Mouse (Mus musculus) embryonic facial prominence, embryonic 13.5 days (tissue): ENCODE results near the gene Kcnd1. TPM values are rescaled to one million over a fixed set of nuclear protein-coding genes. Genes with fewer than 3 reads are reported as not detected.

Experiments used
- ATAC-seq: fragments of 200-750 bp; cut with Nextera tagmentation; 2 replicates; pipeline ENCODE4 v1.8.0; 2017; ENCODE audit warnings: low read depth; ENCODE audit not compliant: insufficient number of reproducible peaks, insufficient read depth, low FRiP score, low TSS enrichment
- H3K27ac ChIP-seq: fragments of 300-500 bp; sonication (generic); 2 replicates; pipeline ENCODE4 v1.5.1; 2015; ENCODE audit warnings: moderate library complexity, mild to moderate bottlenecking, inconsistent platforms
- H3K27me3 ChIP-seq: fragments of 300-500 bp; sonication (generic); 2 replicates; pipeline ENCODE4 v1.6.1; 2015; ENCODE audit warnings: mild to moderate bottlenecking, inconsistent platforms
- H3K36me3 ChIP-seq: fragments of 300-500 bp; sonication (generic); 2 replicates; pipeline ENCODE4 v1.6.1; 2015; ENCODE audit warnings: mild to moderate bottlenecking, inconsistent platforms
- H3K4me1 ChIP-seq: fragments of 300-500 bp; sonication (generic); 2 replicates; pipeline ENCODE4 v1.6.1; 2015; ENCODE audit warnings: inconsistent platforms
- H3K4me2 ChIP-seq: fragments of 300-500 bp; sonication (generic); 2 replicates; pipeline ENCODE4 v1.6.1; 2015; ENCODE audit warnings: moderate library complexity, mild to moderate bottlenecking, inconsistent platforms
- H3K4me3 ChIP-seq: fragments of 300-500 bp; sonication (generic); 2 replicates; pipeline ENCODE4 v1.5.1; 2015; ENCODE audit warnings: mild to moderate bottlenecking, inconsistent platforms
- H3K9ac ChIP-seq: fragments of 300-500 bp; sonication (generic); 2 replicates; pipeline ENCODE4 v1.6.1; 2015; ENCODE audit warnings: mild to moderate bottlenecking, inconsistent platforms
- H3K9me3 ChIP-seq: fragments of 300-500 bp; sonication (generic); 2 replicates; pipeline ENCODE4 v1.6.1; 2016; ENCODE audit warnings: inconsistent platforms
- WGBS: fragments of 180-500 bp; shearing (Covaris S2); methylation state at CpG from one replicate; pipeline ENCODE4 v1.1.7; 2015; ENCODE audit warnings: mixed read lengths; 5-methylcytosine and 5-hydroxymethylcytosine counted together
- polyA plus RNA-seq: library from polyadenylated mRNA; unstranded; fragments of >200 nt; fragmentation: Nextera tagmentation; extraction: Ambion mirVana; gene quantifications from 2 replicates; pipeline ENCODE4 v1.2.1, GENCODE M21; 2015

Gene Kcnd1
- polyA plus RNA-seq: 1.3 and 2.3 TPM in 2 replicates

GRCm38 (mm10) chrX:7821865-7822779, at the start of gene Kcnd1:
TSS of gene Kcnd1 (plus strand) at chrX:7822289.
- WGBS: 33% methylated on average over 24 of the region's 24 CpGs
- H3K9ac ChIP-seq: peak within 1 kb of the TSS; percentile 64
- H3K36me3 ChIP-seq: peaks cover 21% of the 10 kb centered on the region; the same call in 1 of the 2 replicates
- no peaks in the 10 kb centered on the region for H3K4me1 ChIP-seq
- H3K4me2 ChIP-seq: peak within 1 kb of the TSS; percentile 67
- peak within 1 kb of the TSS; percentile 49 for H3K4me3 ChIP-seq
- H3K9me3 ChIP-seq: no peaks in the 10 kb centered on the region
- ATAC-seq: peak; percentile 58; the same call in 1 of the 2 replicates
- H3K27ac ChIP-seq: no peak within 1 kb of the TSS
- H3K27me3 ChIP-seq: no peaks in the 10 kb centered on the region

- no peak overlapping the region for H3K27ac ChIP-seq
- no peaks in the 10 kb centered on the region for H3K4me1 ChIP-seq
- H3K27me3 ChIP-seq: no peaks in the 10 kb centered on the region
- no peak overlapping the region for H3K4me2 ChIP-seq
- no peak overlapping the region for H3K4me3 ChIP-seq
- H3K9ac ChIP-seq: no peak overlapping the region
- peaks cover 57% of the 10 kb centered on the region for H3K36me3 ChIP-seq
- no peak for ATAC-seq
- no peaks in the 10 kb centered on the region for H3K9me3 ChIP-seq
- WGBS: 46% methylated on average over 2 of the region's 2 CpGs
Observed at GRCm38 (mm10) chrX:7772766-7773165, 49.3 kb upstream of the Kcnd1 start.

GRCm38 (mm10) chrX:7775501-7776205, 46.4 kb upstream of the Kcnd1 start:
- H3K36me3 ChIP-seq: peaks cover 36% of the 10 kb centered on the region
- no peak for ATAC-seq
- H3K9me3 ChIP-seq: no peaks in the 10 kb centered on the region
- H3K27me3 ChIP-seq: no peaks in the 10 kb centered on the region
- H3K27ac ChIP-seq: no peak overlapping the region
- no peak overlapping the region for H3K4me2 ChIP-seq
- no peak overlapping the region for H3K4me3 ChIP-seq
- no peaks in the 10 kb centered on the region for H3K4me1 ChIP-seq
- whole genome bisulfite sequencing: 59% methylated on average over 9 of the region's 9 CpGs
- no peak overlapping the region for H3K9ac ChIP-seq

GRCm38 (mm10) chrX:7776329-7777082, 45.6 kb upstream of the Kcnd1 start:
- H3K4me3 ChIP-seq: no peak overlapping the region
- no peak overlapping the region for H3K9ac ChIP-seq
- ATAC-seq: no peak
- H3K4me1 ChIP-seq: no peaks in the 10 kb centered on the region
- peaks cover 28% of the 10 kb centered on the region for H3K36me3 ChIP-seq
- 52% methylated on average over 8 of the region's 8 CpGs for WGBS
- no peak overlapping the region for H3K4me2 ChIP-seq
- H3K27me3 ChIP-seq: no peaks in the 10 kb centered on the region
- H3K27ac ChIP-seq: no peak overlapping the region
- H3K9me3 ChIP-seq: no peaks in the 10 kb centered on the region

GRCm38 (mm10) chrX:7778450-7779244, 43.4 kb upstream of the Kcnd1 start:
- Histone ChIP-seq H3K36me3 (peaks cover 8% of the 10 kb centered on the region), H3K27me3 (no peaks in the 10 kb centered on the region), H3K4me1 (no peaks in the 10 kb centered on the region), H3K9ac (no peak overlapping the region), H3K9me3 (no peaks in the 10 kb centered on the region), H3K4me2 (no peak overlapping the region), H3K27ac (no peak overlapping the region), H3K4me3 (no peak overlapping the region)
- 72% methylated on average over 7 of the region's 7 CpGs for WGBS
- no peak for ATAC-seq

- H3K9ac ChIP-seq: no peak overlapping the region
- no peaks in the 10 kb centered on the region for H3K4me1 ChIP-seq
- peaks cover 2% of the 10 kb centered on the region; the same call in 1 of the 2 replicates for H3K36me3 ChIP-seq
- H3K4me2 ChIP-seq: no peak overlapping the region
- H3K4me3 ChIP-seq: no peak overlapping the region
- 19% methylated on average over 3 of the region's 3 CpGs for WGBS
- H3K27ac ChIP-seq: no peak overlapping the region
- no peaks in the 10 kb centered on the region for H3K27me3 ChIP-seq
- H3K9me3 ChIP-seq: no peaks in the 10 kb centered on the region
- no peak for ATAC-seq
Observed at GRCm38 (mm10) chrX:7779294-7779693, 42.8 kb upstream of the Kcnd1 start.

- H3K4me2 ChIP-seq: no peak overlapping the region
- no peak overlapping the region for H3K4me3 ChIP-seq
- no peaks in the 10 kb centered on the region for H3K27me3 ChIP-seq
- ATAC-seq: no peak
- 74% methylated on average over 4 of the region's 4 CpGs for WGBS
- H3K9ac ChIP-seq: no peak overlapping the region
- H3K9me3 ChIP-seq: no peaks in the 10 kb centered on the region
- H3K27ac ChIP-seq: no peak overlapping the region
- no peaks in the 10 kb centered on the region for H3K36me3 ChIP-seq
- no peaks in the 10 kb centered on the region for H3K4me1 ChIP-seq
Observed at GRCm38 (mm10) chrX:7782603-7783092, 39.4 kb upstream of the Kcnd1 start.

- ATAC-seq: peak; percentile 72; the same call in 1 of the 2 replicates
- peaks cover 4% of the 10 kb centered on the region for H3K4me1 ChIP-seq
- H3K27ac ChIP-seq: no peak within 1 kb of the TSS
- peak within 1 kb of the TSS; percentile 69 for H3K9ac ChIP-seq
- no peaks in the 10 kb centered on the region for H3K9me3 ChIP-seq
- 18% methylated on average over 24 of the region's 24 CpGs for WGBS
- H3K27me3 ChIP-seq: no peaks in the 10 kb centered on the region
- peaks cover 5% of the 10 kb centered on the region; the same call in 1 of the 2 replicates for H3K36me3 ChIP-seq
- H3K4me3 ChIP-seq: peak within 1 kb of the TSS; percentile 55
- H3K4me2 ChIP-seq: peak within 1 kb of the TSS; percentile 63
Observed at GRCm38 (mm10) chrX:7789542-7790136, 32.5 kb upstream of the Kcnd1 start, which contains the start of gene Gripap1. TSS of gene Gripap1 (plus strand) at chrX:7789765.

GRCm38 (mm10) chrX:7790309-7790708, 31.8 kb upstream of the Kcnd1 start:
- H3K36me3 ChIP-seq: peaks cover 5% of the 10 kb centered on the region; the same call in 1 of the 2 replicates
- H3K4me2 ChIP-seq: peak overlapping the region; percentile 63
- WGBS: 29% methylated on average over 5 of the region's 5 CpGs
- peak overlapping the region; percentile 69 for H3K9ac ChIP-seq
- peaks cover 4% of the 10 kb centered on the region for H3K4me1 ChIP-seq
- H3K27ac ChIP-seq: no peak overlapping the region
- no peaks in the 10 kb centered on the region for H3K9me3 ChIP-seq
- peak overlapping the region; percentile 55 for H3K4me3 ChIP-seq
- no peak for ATAC-seq
- no peaks in the 10 kb centered on the region for H3K27me3 ChIP-seq

- H3K4me2 ChIP-seq: no peak overlapping the region
- H3K27me3 ChIP-seq: no peaks in the 10 kb centered on the region
- H3K27ac ChIP-seq: no peak overlapping the region
- H3K4me1 ChIP-seq: peaks cover 4% of the 10 kb centered on the region
- 57% methylated on average over 3 of the region's 3 CpGs for WGBS
- H3K9ac ChIP-seq: no peak overlapping the region
- ATAC-seq: no peak
- peaks cover 5% of the 10 kb centered on the region; the same call in 1 of the 2 replicates for H3K36me3 ChIP-seq
- no peak overlapping the region for H3K4me3 ChIP-seq
- no peaks in the 10 kb centered on the region for H3K9me3 ChIP-seq
Observed at GRCm38 (mm10) chrX:7793361-7793760, 28.7 kb upstream of the Kcnd1 start.
